Mouse (Mus musculus): ENCODE results near the gene Il17a. TPM values are rescaled to one million over a fixed set of nuclear protein-coding genes. Genes with fewer than 3 reads are reported as not detected.
"Not testable (repeated sequence)": the region's sequence is repeated elsewhere in the genome, so short reads cannot be mapped to it uniquely, and the experiment has no call there.

Gene Il17a
- not detected for total RNA-seq (2021)
- long read RNA-seq, experiment 1: 0 reads
- long read RNA-seq, experiment 2: 0 reads

DNA sequence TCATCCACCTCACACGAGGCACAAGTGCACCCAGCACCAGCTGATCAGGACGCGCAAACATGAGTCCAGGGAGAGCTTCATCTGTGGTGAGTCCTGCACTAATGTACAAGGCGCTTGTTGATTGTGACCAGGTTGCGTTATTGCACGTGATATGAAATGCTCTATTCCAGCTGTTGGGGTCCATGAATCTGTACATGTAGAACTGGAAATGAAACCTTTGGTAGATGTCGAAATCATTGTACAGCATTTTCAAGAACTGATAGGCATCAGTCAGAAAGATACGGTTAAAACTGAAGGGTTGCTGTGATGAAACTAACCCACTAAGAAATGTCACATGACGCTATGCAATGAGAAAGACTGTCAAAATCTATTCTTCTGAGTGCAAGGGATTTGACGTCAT, at the start of gene Il17a:
Gene Il17a, plus strand, starts transcription at position 3 of the 400 bp plus-strand sequence.
- DNase-seq (ENCODE audit: low spot score in 2 of 2): no peak

GRCm38 (mm10) chr1:20682849-20683248, 47.9 kb upstream of the Il17a start:
- DNase-seq (ENCODE audit: low spot score in 2 of 2): no peak

GRCm38 (mm10) chr1:20683386-20683785, 47.3 kb upstream of the Il17a start:
- no peak for DNase-seq (ENCODE audit: low spot score in 2 of 2)

GRCm38 (mm10) chr1:20683853-20684252, 46.9 kb upstream of the Il17a start:
- DNase-seq (ENCODE audit: low spot score in 2 of 2): no peak

- no peak for DNase-seq (ENCODE audit: low spot score in 2 of 2)
Measured at GRCm38 (mm10) chr1:20684403-20684802, 46.3 kb upstream of the Il17a start.

DNA sequence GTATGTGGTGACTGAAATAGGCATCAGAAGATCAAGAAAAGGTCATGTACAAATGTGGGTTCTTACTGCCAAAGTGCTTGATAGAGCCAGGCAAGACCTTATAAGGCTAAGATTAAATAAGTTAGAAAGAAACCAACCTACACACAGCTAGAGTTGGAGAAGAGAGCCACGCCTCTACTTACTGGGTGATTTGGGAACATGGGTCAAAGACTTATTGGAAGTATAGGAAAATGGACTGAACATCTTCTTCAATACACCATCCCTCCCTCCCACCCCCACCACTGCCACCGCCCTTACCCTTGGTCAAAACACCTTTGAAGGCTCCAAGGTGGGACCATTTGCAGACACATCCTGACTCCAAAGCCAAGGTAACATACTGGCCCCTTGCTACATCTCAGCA, 45.3 kb upstream of the Il17a start:
- no peak for DNase-seq (ENCODE audit: low spot score in 2 of 2)

DNA sequence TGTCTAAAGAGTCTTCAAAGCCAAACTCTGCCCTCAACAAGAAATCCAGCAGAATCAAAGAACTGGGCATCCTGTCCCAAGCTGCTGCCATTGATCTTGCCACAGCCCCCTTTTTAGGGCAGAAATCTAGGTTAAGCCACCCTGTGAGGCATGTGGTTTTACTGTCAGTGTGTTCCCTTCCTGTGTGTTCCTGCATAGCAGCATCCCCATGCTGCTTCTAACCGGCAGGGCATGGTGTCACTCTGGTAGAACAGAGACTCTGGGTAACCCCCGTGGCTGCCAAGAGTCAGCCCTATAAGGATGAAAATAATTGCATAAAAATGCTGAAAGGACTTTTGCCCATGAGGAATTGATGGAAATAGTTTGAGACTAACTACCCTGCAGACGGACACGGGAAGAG, 44.8 kb upstream of the Il17a start:
- DNase-seq (ENCODE audit: low spot score in 2 of 2): no peak

- DNase-seq (ENCODE audit: low spot score in 2 of 2): no peak
Measured at GRCm38 (mm10) chr1:20691336-20691735, 39.4 kb upstream of the Il17a start.

- DNase-seq (ENCODE audit: low spot score in 2 of 2): no peak
Measured at GRCm38 (mm10) chr1:20693634-20694313, 36.9 kb upstream of the Il17a start.

DNA sequence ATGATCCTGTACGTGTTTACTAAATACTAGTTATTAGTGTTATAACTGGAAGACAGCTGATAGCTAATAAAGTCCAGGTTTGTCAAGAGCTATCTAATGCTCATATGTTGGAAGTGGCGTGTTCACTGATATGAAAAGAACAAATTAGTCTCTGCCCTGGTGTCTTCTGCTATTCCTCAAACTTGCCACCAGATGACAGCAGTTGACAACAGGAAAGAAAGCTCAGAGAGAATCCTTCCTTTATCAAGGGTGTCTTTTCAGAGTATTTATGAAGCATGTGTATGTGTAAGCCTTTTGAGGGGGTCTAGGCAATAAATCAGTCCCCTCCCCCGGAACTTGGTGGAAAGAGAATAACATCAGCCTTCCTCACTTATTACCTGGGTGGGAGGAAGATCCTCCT, 30.7 kb upstream of the Il17a start:
- DNase-seq (ENCODE audit: low spot score in 2 of 2): no peak

DNA sequence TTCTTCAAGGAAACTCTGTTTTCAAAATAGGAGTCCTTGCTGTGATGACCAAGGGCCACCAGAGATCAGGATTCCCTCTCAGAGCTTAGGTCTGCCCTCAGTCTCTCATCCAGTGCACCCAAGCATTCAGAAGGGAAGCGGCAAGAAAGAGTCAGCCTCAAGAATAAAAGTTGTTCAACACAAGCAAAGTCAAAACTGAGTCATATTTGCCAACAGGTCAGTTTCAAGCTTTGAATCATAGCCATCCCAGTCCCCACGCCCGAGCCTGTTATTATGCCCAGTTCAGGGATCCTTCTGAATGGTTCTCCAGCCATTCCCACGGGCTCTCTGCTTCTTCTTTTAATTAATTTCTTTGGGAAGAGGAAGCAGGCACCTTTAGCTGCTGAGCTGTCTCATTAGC, 5.9 kb downstream of the Il17a start:
- DNase-seq (ENCODE audit: low spot score in 2 of 2): no peak

- DNase-seq (ENCODE audit: low spot score in 2 of 2): no peak
Measured at GRCm38 (mm10) chr1:20738483-20738882, 7.8 kb downstream of the Il17a start.

GRCm38 (mm10) chr1:20740496-20740998, 9.8 kb downstream of the Il17a start:
- DNase-seq (ENCODE audit: low spot score in 2 of 2): no peak

GRCm38 (mm10) chr1:20754439-20754838, 23.7 kb downstream of the Il17a start:
- DNase-seq (ENCODE audit: low spot score in 2 of 2): no peak

GRCm38 (mm10) chr1:20757586-20757985, 26.9 kb downstream of the Il17a start:
- no peak for DNase-seq (ENCODE audit: low spot score in 2 of 2)

DNA sequence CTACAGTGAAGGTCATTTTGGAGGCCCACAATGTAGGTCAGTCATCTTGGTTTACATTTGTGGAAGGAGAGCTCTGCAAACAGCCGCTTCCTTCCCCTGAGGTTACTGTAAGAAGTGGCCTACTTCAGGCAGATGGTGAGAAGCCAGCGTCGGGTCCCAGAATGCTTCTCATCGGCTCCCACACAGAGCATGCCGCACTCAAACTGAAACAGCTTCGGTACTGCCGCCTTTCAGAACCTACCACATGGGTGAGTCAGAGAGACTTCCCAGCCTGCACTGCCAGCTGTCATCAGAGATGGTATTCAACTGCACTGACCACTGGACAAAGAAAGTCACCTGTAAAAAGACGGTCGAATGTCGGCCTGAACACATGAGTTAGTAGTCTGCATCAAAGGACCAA, 29.1 kb downstream of the Il17a start:
- no peak for DNase-seq (ENCODE audit: low spot score in 2 of 2)

DNA sequence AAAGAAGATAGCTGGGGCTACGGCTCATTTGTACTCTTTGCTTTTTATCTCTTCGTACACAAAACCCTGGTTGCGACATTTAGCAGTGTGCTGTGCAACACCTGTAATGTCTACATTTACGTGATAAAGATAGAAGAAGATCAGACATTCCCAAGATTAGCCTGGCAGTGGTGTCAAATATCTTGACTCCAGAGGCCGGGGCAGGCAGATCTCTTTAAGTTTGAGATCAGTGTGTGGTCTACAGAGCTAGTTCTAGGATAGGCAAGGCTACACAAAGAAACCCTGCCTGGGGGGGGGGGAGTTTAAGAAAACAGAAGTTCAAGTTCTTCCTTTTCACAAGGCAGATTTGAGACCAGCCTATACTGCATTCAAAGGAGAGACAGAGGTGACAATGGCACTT, 29.6 kb downstream of the Il17a start:
- no peak for DNase-seq (ENCODE audit: low spot score in 2 of 2)

DNA sequence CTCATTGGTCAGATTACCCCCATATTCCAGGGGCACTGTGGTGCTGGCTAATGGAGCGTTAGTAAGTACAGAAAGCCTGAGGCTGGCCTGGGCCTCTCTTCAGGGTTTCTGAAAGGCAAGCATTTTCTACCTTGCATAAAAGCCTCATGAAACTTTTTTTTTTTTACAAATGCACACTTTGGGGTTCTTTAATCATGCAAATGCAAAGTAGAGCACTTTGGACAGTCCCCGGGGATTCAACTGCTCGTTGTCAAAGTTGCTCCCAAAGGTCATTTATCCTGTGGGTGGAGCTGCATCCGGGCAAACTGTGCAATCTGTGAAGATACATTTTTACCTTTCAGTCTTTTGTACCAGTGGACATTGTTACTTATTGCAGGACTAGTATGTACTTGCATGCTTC, 30.7 kb downstream of the Il17a start:
- DNase-seq (ENCODE audit: low spot score in 2 of 2): no peak

DNA sequence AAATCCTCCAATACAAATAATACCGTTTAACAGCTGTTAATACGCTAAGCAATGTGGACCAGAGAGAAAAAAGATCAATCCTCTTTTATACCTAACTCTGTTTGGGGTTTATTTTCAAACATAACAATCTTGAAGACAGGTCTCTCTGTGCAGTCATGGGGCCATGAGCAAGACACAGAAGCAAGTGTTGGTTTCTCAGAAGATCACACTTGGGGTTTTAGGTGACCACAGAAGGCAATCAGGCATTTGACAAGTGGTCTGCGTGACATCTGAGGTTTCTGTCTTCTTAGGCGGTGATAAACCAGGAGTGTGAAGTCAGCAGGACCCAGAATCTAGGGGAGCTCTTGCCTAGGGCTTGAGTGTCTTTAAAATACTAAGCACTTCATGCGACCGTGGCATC, 35.8 kb downstream of the Il17a start:
- DNase-seq (ENCODE audit: low spot score in 2 of 2): no peak

DNA sequence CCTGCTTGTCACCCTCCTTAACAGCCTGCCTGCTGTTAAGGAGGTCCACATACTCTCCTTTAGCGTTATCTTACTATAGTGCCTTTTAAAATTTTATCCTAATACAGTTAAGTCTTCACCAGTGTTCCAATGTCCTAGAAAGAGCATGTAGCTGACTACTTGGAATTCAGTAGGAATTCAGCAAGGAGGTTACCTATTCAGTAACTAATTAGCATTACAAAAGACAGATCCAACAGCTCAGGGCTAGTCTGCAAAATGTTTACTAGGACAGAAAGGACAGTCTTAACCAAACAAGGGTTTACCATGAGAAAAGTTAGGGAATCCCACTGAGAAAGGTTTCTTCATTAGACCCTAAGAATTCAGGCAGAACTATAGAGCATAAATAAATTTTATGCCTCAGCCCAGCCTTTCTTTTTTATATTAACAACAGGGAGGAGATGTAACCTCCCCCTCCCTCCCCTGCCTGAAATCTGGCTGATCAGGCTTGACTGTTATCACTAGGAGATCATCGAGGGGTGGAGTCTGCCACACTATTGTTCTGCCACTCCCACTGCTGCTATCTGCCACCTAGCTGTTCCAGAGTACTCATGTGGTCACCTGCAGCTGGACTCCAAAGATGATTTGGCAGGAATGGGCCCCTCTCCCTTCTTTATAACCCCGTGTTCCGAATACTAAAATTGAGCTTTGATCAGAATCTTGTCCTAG, 43.5 kb downstream of the Il17a start:
- DNase-seq (ENCODE audit: low spot score in 2 of 2): not testable (repeated sequence)

DNA sequence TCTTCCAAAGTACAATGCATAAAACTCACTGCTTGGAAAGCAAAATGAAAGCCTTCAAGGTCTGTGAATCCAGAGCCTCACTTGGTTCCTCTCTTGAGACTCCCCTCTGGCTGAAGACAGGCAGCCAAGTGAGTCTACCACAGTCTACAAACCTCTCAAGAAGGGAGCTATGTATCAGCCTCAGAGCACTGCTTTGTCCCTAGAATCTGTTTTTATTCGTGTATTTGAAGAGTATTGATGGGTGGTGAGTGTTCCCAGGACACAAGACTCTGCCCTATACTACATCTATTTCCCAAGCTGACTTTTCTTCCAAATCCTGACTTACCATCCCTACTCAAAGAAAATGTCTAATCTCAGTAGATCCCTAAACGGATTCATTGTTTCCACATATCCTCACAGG, 47.7 kb downstream of the Il17a start:
- no peak for DNase-seq (ENCODE audit: low spot score in 2 of 2)
